Mouse (Mus musculus) megakaryocyte, embryonic 14.5 days (primary cell): ENCODE results near the gene Zfp108.

ENCODE experiments used
- FLI1 ChIP-seq: IDR thresholded peaks from 2 replicates; pipeline ENCODE4 v1.6.1; 2012; ENCODE audit warnings: low read length, inconsistent platforms, mixed read lengths
- GATA1 ChIP-seq: IDR thresholded peaks from 3 replicates; pipeline ENCODE4 v1.6.1; 2012; ENCODE audit warnings: mixed read lengths, low read length, inconsistent platforms, borderline replicate concordance

DNA sequence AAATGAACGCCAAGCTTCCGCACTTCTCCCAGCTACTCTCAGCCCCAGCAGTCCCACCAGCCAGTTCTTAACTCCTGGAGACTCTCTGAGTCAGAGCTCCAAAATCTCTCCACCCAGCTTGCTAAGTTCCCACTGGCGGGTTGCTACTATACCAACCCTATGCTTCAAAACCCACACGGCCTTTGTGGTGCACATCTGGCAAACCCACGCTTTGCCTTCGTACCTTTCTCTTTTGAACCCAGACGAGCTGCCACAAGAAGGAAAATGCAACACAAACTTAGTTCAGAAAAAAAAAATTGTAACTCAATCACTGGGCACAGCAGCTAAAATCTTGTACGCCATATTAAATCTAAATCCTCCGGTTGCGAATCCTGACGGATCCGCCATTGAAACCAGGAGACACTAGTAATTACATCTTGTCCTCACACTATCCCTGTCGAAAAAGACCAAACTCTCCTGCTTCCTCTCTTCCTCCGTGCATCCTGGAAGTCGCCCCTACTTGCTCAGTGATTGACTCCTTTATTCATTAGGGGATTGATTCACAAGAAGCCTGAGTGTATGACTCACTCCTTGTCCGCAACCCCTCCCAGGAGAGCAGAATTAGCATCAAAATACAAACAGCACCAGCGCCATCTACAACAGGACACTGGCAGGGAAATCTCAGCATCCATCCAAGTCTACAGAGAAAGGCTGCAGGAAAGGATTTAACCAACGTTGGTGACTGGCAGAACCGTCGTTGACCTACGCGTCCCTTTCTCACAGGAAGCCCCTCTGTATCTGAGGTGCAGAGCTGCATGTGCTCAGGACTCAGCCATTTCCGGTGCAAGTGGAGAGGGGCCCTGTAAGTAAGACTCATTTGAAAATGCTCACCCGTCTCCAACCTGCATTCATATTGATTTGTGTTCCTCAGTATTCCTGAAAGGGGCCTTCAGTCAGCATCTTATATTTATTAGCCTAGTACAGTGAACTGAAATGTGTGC, 13.9 kb downstream of the Zfp108 start:
- TF ChIP-seq GATA1: no peak
- no peak for TF ChIP-seq FLI1
